Mouse (Mus musculus): ENCODE data around the gene Tm6sf1.

Tm6sf1 gene

DNA sequence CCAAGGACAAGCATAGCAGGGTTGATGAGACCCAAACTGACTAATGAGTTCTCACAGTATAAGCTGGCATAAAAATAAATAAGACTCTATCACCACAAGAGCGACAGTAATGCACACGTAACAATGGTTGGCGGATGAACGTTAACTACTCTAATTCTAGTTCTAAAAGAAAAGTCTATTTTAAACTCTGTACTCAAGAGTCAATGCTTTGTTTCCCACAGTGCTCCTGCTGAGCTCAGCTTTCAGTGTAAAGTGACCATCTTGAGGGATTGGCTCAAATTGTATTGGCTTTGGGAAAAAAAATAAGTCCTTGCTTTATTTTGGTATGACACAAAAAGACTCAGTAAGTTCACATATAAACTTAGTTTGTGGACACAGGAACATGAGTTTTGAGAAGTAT, 26.3 kb downstream of the Tm6sf1 start:
- DNase-seq (ENCODE audit: low spot score in 2 of 2): no peak

DNA sequence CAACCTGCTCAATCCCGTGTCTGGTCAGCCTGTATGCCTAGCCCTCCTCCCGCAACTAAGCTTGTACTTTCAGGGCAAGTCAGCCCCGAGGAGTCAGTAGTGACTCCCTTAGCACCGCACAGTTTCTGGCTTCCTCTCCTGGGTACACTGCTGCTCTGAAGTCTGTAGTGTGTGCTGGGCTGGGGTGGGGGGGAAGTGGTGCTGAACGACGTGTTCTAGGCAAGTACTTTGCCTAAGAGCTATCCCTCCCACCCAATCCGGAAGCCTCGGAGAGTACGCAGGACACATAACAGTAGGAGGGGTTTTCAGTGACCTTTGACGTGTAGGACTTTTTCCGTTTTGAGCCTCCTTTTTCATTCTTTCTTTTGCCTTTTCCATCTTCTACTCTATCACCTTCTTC, 40.6 kb downstream of the Tm6sf1 start:
- no peak for DNase-seq (ENCODE audit: low spot score in 2 of 2)

DNA sequence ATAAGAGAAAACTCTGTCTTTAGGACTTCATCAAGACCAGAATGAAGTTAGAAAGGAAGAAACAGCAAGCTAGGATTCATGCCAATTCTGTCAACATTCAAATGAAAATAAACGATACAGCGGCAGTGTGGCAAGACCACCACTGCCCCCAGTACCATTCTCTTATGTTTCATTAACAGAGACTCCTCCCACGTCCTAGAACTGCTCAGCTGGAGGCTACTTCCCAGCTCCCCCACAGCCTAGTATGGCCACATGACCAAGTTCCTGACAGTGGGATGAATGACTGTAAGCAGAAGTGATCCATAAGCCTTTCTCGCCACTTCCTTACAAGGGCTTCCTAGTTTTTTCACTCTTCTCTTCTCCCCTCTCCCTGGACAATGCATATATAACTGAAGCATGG, 45.3 kb downstream of the Tm6sf1 start:
- no peak for DNase-seq (ENCODE audit: low spot score in 2 of 2)

DNA sequence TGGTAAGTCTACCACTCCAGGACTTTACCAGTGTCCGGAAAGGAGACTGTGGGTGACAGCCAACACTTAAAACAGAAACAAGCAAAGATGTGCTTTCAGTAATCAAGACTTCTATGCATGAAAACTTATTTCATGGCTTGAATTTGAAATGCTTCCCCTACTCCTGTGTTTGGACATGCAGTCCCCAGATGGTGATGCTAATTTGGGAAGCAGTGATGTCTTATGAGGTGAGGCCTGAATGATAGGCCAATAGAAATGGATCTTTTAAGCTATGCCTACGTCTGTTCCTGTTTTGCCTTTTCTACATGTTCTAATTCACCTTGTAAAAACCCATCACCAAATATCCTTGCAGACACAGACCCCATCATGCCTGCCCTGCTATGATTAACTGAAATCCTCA, 46.1 kb downstream of the Tm6sf1 start:
- no peak for DNase-seq (ENCODE audit: low spot score in 2 of 2)

DNA sequence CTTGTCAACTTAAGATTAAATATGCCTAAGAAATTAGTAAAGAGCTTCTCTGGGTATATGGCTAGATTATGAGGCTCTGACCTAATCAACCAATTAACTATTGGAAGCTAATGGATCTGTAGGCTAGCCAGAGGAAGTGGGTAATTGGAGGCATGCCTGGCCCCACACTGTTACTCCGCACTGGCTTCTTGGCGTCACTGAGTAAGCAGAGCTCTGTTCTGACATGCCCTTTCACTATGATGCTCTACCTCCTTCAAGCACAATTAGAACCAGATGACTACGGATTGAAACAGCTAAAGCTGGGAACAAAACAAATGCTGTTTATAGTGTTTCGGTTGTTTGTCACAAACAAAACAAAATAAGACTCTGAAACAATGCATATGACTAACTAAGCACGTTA, 59.5 kb downstream of the Tm6sf1 start:
- DNase-seq (ENCODE audit: low spot score in 2 of 2): no peak

DNA sequence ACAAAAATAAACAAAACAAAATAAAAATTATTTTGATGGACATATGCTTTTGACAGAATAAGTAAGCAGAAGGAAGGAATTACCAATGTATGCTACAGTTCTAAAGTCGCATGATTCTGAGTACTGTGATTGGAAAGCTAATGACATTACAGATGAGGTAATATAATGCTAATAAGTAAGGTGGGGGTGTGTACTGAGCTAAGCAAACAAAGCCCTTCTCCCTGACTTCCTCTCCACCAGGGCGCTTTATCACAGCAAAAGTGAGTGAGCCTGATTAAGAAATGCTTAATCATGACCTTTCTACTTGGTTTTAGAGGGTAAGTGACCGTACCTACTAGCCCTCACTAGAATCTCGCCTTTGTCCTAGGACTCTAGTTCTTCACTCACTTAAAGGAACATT, 61.5 kb downstream of the Tm6sf1 start:
- DNase-seq (ENCODE audit: low spot score in 2 of 2): no peak

DNA sequence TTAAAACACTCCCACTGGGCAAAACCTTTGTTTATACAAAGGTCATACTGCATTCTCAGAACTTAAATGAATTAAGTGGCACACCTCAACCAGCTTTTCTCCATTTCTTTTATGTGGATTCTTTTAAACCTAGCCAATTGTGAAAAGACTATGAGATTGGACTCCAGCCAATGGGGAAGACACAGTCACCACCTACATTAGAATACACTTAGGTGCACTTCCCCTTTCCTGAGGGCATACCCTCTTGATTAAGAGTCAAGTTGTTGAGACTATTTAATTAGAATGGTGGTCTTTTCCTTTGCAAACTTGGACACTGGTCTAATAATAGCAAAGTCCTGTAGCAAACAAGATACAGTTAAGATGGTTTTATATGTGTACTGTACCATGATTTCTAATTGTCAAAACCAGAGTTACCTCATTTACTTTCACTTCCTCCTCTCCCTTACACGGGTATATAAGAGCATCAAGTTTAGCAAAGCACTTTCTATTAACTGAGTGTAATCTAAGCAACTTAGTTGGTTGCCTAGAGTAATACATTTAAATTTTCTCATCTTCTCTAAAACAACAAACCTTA, 62.7 kb downstream of the Tm6sf1 start:
- DNase-seq (ENCODE audit: low spot score in 2 of 2): no peak

DNA sequence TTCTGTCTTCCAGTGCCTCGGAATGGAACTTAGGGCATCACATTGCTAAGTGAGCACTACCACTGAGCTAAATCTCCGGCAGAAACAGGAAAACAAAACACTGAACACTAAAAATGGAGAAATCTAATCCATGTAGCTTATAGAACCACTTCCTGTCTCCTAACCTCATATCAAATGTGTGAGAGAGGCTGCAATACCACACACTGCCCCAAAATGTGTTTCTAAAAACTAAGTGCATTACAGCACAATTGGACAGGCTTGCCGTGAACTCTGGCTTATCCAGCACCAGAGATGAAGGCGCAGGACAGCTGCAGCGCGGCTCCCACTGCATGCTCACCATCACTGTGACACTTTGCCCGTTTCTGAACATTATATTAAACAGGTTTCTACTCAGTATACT, 70.2 kb downstream of the Tm6sf1 start:
- DNase-seq (ENCODE audit: low spot score in 2 of 2): peak in 1 of 2 experiments; percentile 9

DNA sequence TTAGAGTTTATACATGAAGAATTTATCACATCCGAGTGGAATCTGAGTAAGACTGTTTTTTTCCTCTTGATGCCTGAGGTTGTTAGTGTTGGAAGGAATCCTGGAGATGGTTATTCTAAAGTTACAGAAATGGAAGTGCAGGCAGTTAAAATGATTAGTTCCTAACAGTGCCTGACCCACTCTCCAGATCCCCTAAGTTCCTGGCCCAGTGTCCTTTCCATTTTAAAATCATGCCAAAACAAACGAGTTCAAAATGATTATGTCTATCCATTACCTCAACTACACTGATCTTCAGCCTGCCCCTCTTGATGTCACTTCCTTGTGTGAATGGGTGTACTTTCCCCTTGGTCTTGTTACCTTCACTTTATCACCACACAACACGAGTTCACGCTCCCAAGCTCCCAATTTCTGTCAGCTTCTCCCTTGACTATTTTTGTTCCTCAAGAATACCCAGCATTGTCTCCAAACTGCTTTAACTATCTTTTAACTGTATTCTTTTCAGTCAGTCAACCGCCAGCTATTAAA, 73.8 kb downstream of the Tm6sf1 start:
- DNase-seq (ENCODE audit: low spot score in 2 of 2): no peak

DNA sequence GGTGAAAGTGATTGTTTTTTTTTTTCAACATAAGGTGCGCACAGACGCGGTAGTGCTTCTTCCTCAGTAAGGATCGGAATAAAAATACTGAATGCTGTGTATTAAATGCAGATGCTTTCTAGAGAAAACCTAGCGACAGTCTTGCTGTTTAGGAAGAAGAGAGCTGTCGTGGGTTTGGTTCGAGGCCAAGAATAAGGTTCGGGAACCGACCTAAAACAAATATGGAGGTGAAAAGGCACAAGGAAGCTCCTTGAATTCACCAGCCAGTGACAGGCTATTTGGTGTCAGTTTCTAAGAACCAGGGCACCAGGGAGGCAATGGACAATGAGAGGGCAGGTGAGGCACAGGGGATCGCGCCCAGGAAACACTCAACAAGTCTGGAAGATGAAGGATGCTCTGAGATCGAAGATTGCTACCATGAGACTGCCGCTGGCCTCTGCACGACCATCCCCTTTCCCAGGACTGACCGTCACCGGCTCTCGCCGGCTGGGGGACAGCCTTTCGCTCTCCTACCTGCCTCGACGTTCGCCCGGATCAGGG, 74.3 kb downstream of the Tm6sf1 start:
- no peak for DNase-seq (ENCODE audit: low spot score in 2 of 2)

DNA sequence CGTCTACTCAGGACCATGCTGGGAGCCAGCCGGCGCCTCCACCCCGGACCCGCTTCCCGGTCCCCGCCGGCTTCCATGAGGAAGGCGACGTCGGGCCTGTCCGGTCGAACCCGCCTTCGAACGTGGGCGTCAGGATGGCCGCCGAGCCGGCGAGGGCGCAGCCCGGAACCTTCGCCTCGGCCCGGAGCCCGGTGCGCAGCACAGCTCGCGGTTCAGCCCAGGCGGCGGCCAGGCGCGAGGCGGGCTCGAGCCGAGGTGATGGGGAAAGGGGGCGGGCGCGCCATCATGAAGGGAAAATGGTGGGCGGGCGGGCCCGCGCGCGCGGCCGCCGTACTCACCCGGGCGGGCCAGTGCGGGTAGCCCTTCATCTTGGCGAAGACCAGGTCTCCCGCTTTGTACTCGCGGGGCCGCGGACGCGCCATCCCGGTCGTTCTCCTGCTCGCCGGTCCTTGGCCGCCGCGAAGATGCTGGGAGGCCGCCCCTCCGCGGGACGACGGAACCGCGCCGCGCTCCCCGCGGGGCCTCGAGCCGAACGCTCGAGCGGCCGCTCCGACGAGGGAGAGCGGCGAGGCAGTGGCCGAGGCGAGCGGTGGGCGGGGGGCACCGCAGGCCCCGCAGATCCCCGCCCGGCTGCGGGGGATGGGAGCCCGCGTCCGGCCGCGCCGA, 74.9 kb downstream of the Tm6sf1 start:
- peak; percentile 12 to 31 for DNase-seq (ENCODE audit: low spot score in 2 of 2)

Data from natural killer cell, adult 2 months (primary cell).